Mouse (Mus musculus) hindbrain, embryonic 16.5 days (tissue): Measurements from ENCODE around the gene Upf1. TPM values are rescaled to one million over a fixed set of nuclear protein-coding genes. Genes with fewer than 3 reads are reported as not detected.
A peak's percentile ranks its signal among the peaks of the same experiment; 100 is the strongest.

Source experiments
- ATAC-seq: fragments of 200-750 bp; cut with Nextera tagmentation; 2 replicates; pipeline ENCODE4 v1.8.0; 2017; ENCODE audit warnings: moderate TSS enrichment, moderate library complexity
- H3K27ac ChIP-seq: fragments of 300-500 bp; sonication (generic); 2 replicates; pipeline ENCODE4 v1.5.1; 2014; ENCODE audit warnings: low read depth, mild to moderate bottlenecking, control low read depth, low read length, moderate library complexity
- H3K27me3 ChIP-seq: fragments of 300-500 bp; sonication (generic); replicated peaks from 2 replicates; pipeline ENCODE4 v1.6.1; 2014; ENCODE audit warnings: low read length; ENCODE audit not compliant: control insufficient read depth, insufficient read depth
- H3K36me3 ChIP-seq: fragments of 300-500 bp; sonication (generic); 2 replicates; pipeline ENCODE4 v1.6.1; 2014; ENCODE audit warnings: mild to moderate bottlenecking, low read length, moderate library complexity, mixed read lengths; ENCODE audit not compliant: control insufficient read depth, insufficient read depth
- H3K4me1 ChIP-seq: fragments of 300-500 bp; sonication (generic); 2 replicates; pipeline ENCODE4 v1.6.1; 2014; ENCODE audit warnings: low read depth, low read length; ENCODE audit not compliant: control insufficient read depth, insufficient read depth
- H3K4me2 ChIP-seq: fragments of 300-500 bp; sonication (generic); 2 replicates; pipeline ENCODE4 v1.6.1; 2014; ENCODE audit warnings: mild to moderate bottlenecking, low read length, control low read depth, moderate library complexity
- H3K4me3 ChIP-seq: fragments of 300-500 bp; sonication (generic); 2 replicates; pipeline ENCODE4 v1.5.1; 2014; ENCODE audit warnings: mild to moderate bottlenecking, low read length, control low read depth, moderate library complexity
- H3K9ac ChIP-seq: fragments of 300-500 bp; sonication (generic); 2 replicates; pipeline ENCODE4 v1.6.1; 2014; ENCODE audit warnings: low read depth, mild to moderate bottlenecking, control low read depth, low read length, moderate library complexity
- H3K9me3 ChIP-seq: fragments of 300-500 bp; sonication (generic); 2 replicates; pipeline ENCODE4 v1.6.1; 2014; ENCODE audit warnings: mild to moderate bottlenecking, low read length, moderate library complexity; ENCODE audit not compliant: control insufficient read depth
- WGBS: fragments of 180-500 bp; shearing (Covaris S2); extraction: QIAGEN DNeasy Blood & Tissue Kit; methylation state at CpG from one replicate; pipeline ENCODE4 v1.1.7; 2014; 5-methylcytosine and 5-hydroxymethylcytosine counted together
- polyA plus RNA-seq: library from polyadenylated mRNA; unstranded; fragments of >200 nt; fragmentation: Nextera tagmentation; extraction: Ambion mirVana; gene quantifications from 2 replicates; pipeline ENCODE4 v1.2.1, GENCODE M21; 2015

Upf1 gene
- polyA plus RNA-seq, 1 experiment from 2014 or later = 7.4 TPM

DNA sequence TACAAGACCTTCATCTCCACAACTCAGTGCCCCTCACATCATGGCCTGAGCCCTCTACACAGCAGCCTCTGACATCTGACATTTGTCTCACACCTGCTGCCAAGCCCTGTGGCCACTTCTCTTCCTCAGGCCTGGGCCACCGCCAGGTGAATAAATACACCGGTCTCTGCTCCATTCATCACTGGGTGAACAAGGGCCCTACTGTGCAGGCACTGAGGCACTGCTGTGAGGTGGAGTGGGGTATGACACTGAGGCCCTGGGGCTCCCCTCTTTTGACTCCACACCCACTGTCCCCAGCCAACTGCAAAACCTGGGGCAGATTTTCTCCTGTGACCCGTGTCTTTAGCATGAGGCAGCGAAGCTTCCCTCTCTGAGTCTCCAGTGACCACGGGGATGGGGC is 13.5 kb upstream of the Upf1 start:
- Histone ChIP-seq H3K27ac (no peak overlapping the region), H3K9ac (no peak overlapping the region), H3K4me2 (no peak overlapping the region), H3K4me3 (no peak overlapping the region), H3K27me3 (peaks cover 2% of the 10 kb centered on the region), H3K4me1 (no peaks in the 10 kb centered on the region), H3K36me3 (no peaks in the 10 kb centered on the region), H3K9me3 (no peaks in the 10 kb centered on the region)
- no peak for ATAC-seq
- 70% methylated on average over 5 of the region's 5 CpGs for WGBS

- H3K4me2 ChIP-seq = no peak overlapping the region
- no peaks in the 10 kb centered on the region for H3K9me3 ChIP-seq
- H3K9ac ChIP-seq = no peak overlapping the region
- H3K27ac ChIP-seq = no peak overlapping the region
- 23% methylated on average over 5 of the region's 5 CpGs for WGBS
- no peaks in the 10 kb centered on the region for H3K27me3 ChIP-seq
- H3K36me3 ChIP-seq = no peaks in the 10 kb centered on the region
- no peaks in the 10 kb centered on the region for H3K4me1 ChIP-seq
- no peak for ATAC-seq
- no peak overlapping the region for H3K4me3 ChIP-seq
Observed at GRCm38 (mm10) chr8:70364066-70364465, 11.0 kb upstream of the Upf1 start.

GRCm38 (mm10) chr8:70361484-70362032 is 8.5 kb upstream of the Upf1 start:
- H3K9me3 ChIP-seq = no peaks in the 10 kb centered on the region
- H3K9ac ChIP-seq = no peak overlapping the region
- H3K27ac ChIP-seq = no peak overlapping the region
- H3K36me3 ChIP-seq = no peaks in the 10 kb centered on the region
- no peak overlapping the region for H3K4me2 ChIP-seq
- H3K4me1 ChIP-seq = no peaks in the 10 kb centered on the region
- no peak for ATAC-seq
- 78% methylated on average over 10 of the region's 10 CpGs for WGBS
- H3K4me3 ChIP-seq = no peak overlapping the region
- H3K27me3 ChIP-seq = no peaks in the 10 kb centered on the region

DNA sequence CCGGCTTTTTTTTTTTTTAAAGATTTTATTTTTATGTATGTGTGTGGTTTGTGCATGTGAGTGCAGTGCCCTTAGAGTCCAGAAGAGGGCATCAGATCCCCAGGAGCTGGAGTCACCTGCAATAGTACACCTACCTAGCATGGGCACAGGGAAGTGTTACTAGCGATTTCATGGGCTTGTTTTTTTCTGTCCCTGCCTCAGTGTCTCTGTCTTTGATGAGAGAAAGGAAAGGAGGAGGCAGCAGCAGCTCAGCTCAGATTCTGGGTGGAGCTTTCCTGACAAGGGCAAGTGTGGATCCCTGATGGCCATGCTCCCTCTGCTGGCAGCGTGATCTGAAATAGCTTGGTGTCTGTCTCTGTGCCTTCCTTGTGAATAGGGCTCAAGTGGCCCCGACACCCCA is 7.7 kb upstream of the Upf1 start:
- ATAC-seq = no peak
- Histone ChIP-seq H3K4me3 (no peak overlapping the region), H3K36me3 (no peaks in the 10 kb centered on the region), H3K9ac (no peak overlapping the region), H3K4me2 (no peak overlapping the region), H3K4me1 (no peaks in the 10 kb centered on the region), H3K9me3 (no peaks in the 10 kb centered on the region), H3K27me3 (no peaks in the 10 kb centered on the region), H3K27ac (no peak overlapping the region)
- 54% methylated on average over 4 of the region's 4 CpGs for whole genome bisulfite sequencing

DNA sequence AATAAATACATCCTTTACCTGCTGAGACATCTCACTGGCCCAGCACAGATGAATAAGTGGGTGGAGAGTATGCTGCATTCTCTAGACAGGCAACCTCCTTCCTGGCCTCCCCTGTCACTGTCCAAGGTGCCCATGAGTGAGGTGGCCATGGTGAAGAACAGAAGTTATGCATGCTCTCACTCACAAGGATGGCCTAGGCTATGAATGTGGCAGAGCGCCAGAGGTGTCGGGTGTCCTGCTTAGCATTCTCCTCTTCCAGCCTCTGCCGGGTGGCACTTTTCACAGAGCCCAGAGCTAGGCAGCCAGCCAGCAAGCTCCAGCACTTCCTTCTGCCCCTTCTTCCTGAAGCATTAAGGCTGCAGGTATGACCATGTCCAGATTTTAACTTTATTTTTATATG is 6.3 kb upstream of the Upf1 start:
- ATAC-seq = no peak
- H3K4me3 ChIP-seq = no peak overlapping the region
- H3K4me2 ChIP-seq = no peak overlapping the region
- no peaks in the 10 kb centered on the region for H3K36me3 ChIP-seq
- no peaks in the 10 kb centered on the region for H3K9me3 ChIP-seq
- H3K27me3 ChIP-seq = no peaks in the 10 kb centered on the region
- 24% methylated on average over 3 of the region's 3 CpGs for WGBS
- H3K9ac ChIP-seq = no peak overlapping the region
- no peaks in the 10 kb centered on the region for H3K4me1 ChIP-seq
- H3K27ac ChIP-seq = no peak overlapping the region

DNA sequence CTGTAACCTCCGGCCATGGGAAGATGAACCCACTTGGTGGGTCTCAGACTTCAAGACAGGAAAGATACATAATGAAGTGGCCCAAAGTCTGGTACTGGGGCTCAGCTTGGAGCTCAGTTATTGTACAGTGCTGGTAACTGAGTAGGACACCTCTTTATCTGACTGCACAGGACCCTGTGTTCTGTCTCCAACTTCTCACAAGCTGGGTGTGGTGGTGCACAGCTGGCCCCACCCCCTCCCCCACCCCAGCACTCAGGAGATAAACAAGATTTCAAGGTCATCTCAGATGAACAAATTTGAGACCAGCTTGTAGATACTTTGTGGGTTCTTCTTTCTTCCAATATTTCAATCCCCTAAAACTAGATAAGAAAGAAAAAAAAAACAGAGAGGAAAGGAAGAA is 3.0 kb upstream of the Upf1 start:
- H3K27ac ChIP-seq = no peak overlapping the region
- ATAC-seq = no peak
- no peaks in the 10 kb centered on the region for H3K27me3 ChIP-seq
- no peaks in the 10 kb centered on the region for H3K9me3 ChIP-seq
- H3K4me1 ChIP-seq = peaks cover 18% of the 10 kb centered on the region
- no peak overlapping the region for H3K4me2 ChIP-seq
- no peaks in the 10 kb centered on the region for H3K36me3 ChIP-seq
- no peak overlapping the region for H3K9ac ChIP-seq
- 82% methylated on average over 1 of the region's 1 CpGs for WGBS
- no peak overlapping the region for H3K4me3 ChIP-seq

GRCm38 (mm10) chr8:70354004-70354403 is 926 bp upstream of the Upf1 start:
- Histone ChIP-seq H3K27me3 (no peaks in the 10 kb centered on the region), H3K4me3 (peak overlapping the region; percentile 100), H3K9ac (peak overlapping the region; percentile 63), H3K27ac (peak overlapping the region; percentile 81), H3K4me1 (peaks cover 33% of the 10 kb centered on the region), H3K9me3 (no peaks in the 10 kb centered on the region), H3K4me2 (peak overlapping the region; percentile 67), H3K36me3 (peaks cover 1% of the 10 kb centered on the region; the same call in 1 of the 2 replicates)
- 67% methylated on average over 4 of the region's 4 CpGs for WGBS
- no peak; the same call in 1 of the 2 replicates for ATAC-seq

- Histone ChIP-seq H3K4me2 (peak overlapping the region; percentile 100), H3K4me3 (peak overlapping the region; percentile 100), H3K36me3 (peaks cover 2% of the 10 kb centered on the region; the same call in 1 of the 2 replicates), H3K9ac (peak overlapping the region; percentile 98), H3K27me3 (no peaks in the 10 kb centered on the region), H3K9me3 (no peaks in the 10 kb centered on the region), H3K27ac (peak overlapping the region; percentile 90), H3K4me1 (peaks cover 36% of the 10 kb centered on the region)
- peak; percentile 35 for ATAC-seq
- under 1% methylated on average over 54 of the region's 64 CpGs for WGBS
Observed at GRCm38 (mm10) chr8:70352657-70353151, 374 bp downstream of the Upf1 start.

GRCm38 (mm10) chr8:70352000-70352384 is 1.1 kb downstream of the Upf1 start:
- H3K9me3 ChIP-seq = no peaks in the 10 kb centered on the region
- H3K9ac ChIP-seq = peak overlapping the region; percentile 98
- H3K27ac ChIP-seq = no peak overlapping the region
- H3K36me3 ChIP-seq = peaks cover 2% of the 10 kb centered on the region; the same call in 1 of the 2 replicates
- 26% methylated on average over 3 of the region's 3 CpGs for WGBS
- peak overlapping the region; percentile 100 for H3K4me2 ChIP-seq
- H3K4me1 ChIP-seq = peaks cover 36% of the 10 kb centered on the region
- H3K27me3 ChIP-seq = no peaks in the 10 kb centered on the region
- H3K4me3 ChIP-seq = peak overlapping the region; percentile 100
- ATAC-seq = no peak
